Mouse (Mus musculus) naive thymus-derived CD4-positive, alpha-beta T cell, adult 2 months (primary cell): ENCODE results near the gene Arhgap22.

Source experiments
- DNase-seq: peaks from one replicate; pipeline ENCODE4 v3.0.0-alpha.2; 2011; ENCODE audit warnings: low read depth

The Arhgap22 gene

GRCm38 (mm10) chr14:33214767-33215128 is 922 bp downstream of the Arhgap22 start:
- DNase-seq: no peak

- no peak for DNase-seq
These were observed 1.3 kb downstream of the Arhgap22 start for GRCm38 (mm10) chr14:33215163-33215562.

GRCm38 (mm10) chr14:33216343-33217208 is 2.8 kb downstream of the Arhgap22 start:
- no peak for DNase-seq

GRCm38 (mm10) chr14:33225235-33225634 is 11.4 kb downstream of the Arhgap22 start:
- no peak for DNase-seq

- no peak for DNase-seq
These were observed 16.8 kb downstream of the Arhgap22 start for GRCm38 (mm10) chr14:33230672-33231071.

- DNase-seq: no peak
These were observed 17.5 kb downstream of the Arhgap22 start for GRCm38 (mm10) chr14:33231311-33231710.

- no peak for DNase-seq
These were observed 18.2 kb downstream of the Arhgap22 start for GRCm38 (mm10) chr14:33232048-33232447.

- no peak for DNase-seq
These were observed 21.8 kb downstream of the Arhgap22 start for GRCm38 (mm10) chr14:33235661-33236060.

GRCm38 (mm10) chr14:33240400-33240799 is 26.6 kb downstream of the Arhgap22 start:
- no peak for DNase-seq

GRCm38 (mm10) chr14:33243261-33243660 is 29.4 kb downstream of the Arhgap22 start:
- no peak for DNase-seq

- no peak for DNase-seq
These were observed 30.7 kb downstream of the Arhgap22 start for GRCm38 (mm10) chr14:33244519-33244918.

- no peak for DNase-seq
These were observed 31.1 kb downstream of the Arhgap22 start for GRCm38 (mm10) chr14:33244946-33245345.

- no peak for DNase-seq
These were observed 32.6 kb downstream of the Arhgap22 start for GRCm38 (mm10) chr14:33246476-33246875.

GRCm38 (mm10) chr14:33247623-33248022 is 33.8 kb downstream of the Arhgap22 start:
- DNase-seq: no peak

GRCm38 (mm10) chr14:33248741-33249140 is 34.9 kb downstream of the Arhgap22 start:
- DNase-seq: no peak

GRCm38 (mm10) chr14:33250215-33250939 is 36.6 kb downstream of the Arhgap22 start:
- DNase-seq: no peak

GRCm38 (mm10) chr14:33250956-33251745 is 37.3 kb downstream of the Arhgap22 start:
- DNase-seq: no peak

GRCm38 (mm10) chr14:33258256-33258655 is 44.4 kb downstream of the Arhgap22 start:
- no peak for DNase-seq

- no peak for DNase-seq
These were observed 46.3 kb downstream of the Arhgap22 start for GRCm38 (mm10) chr14:33260131-33260530.

GRCm38 (mm10) chr14:33264795-33265194 is 51.0 kb downstream of the Arhgap22 start:
- no peak for DNase-seq

- no peak for DNase-seq
These were observed 62.4 kb downstream of the Arhgap22 start for GRCm38 (mm10) chr14:33276240-33276639.

GRCm38 (mm10) chr14:33278374-33278773 is 64.5 kb downstream of the Arhgap22 start:
- no peak for DNase-seq
